Mouse (Mus musculus) left cerebral cortex, postnatal 4 days (tissue): ENCODE measurements around the gene 1700037H04Rik. TPM values are rescaled to one million over a fixed set of nuclear protein-coding genes. Genes with fewer than 3 reads are reported as not detected.

Experiments used
- total RNA-seq, 2 experiments: library from RNA; stranded (reverse); gene quantifications; 2 replicates each; pipeline ENCODE4 v1.2.3; 2021

1700037H04Rik gene
- total RNA-seq, 2 experiments from 2014 or later, result 57.3 to 59.2 TPM

Other genes starting within 250 kb of the 1700037H04Rik start
- 10 to 100 TPM; 23.5 to 23.6 TPM for gene Gfra4, start 117.0 kb downstream of the 1700037H04Rik start, total RNA-seq
- 1 to 10 TPM; 1.0 to 1.4 TPM for gene Adam33, start 96.3 kb downstream of the 1700037H04Rik start, total RNA-seq
- under 1 TPM; 0.56 to 0.85 TPM for gene Siglec1, start 73.3 kb downstream of the 1700037H04Rik start, total RNA-seq
- gene Hspa12b, start 32.8 kb downstream of the 1700037H04Rik start, total RNA-seq, result 1 to 10 TPM; 9.0 to 9.7 TPM
- gene Gm11037, start 26.6 kb downstream of the 1700037H04Rik start, total RNA-seq, result not detected
- 100 to 1,000 TPM; 103 to 108 TPM for gene Cenpb, start 20.0 kb upstream of the 1700037H04Rik start, total RNA-seq
- gene Cdc25b, start 26.9 kb upstream of the 1700037H04Rik start, total RNA-seq, result 10 to 100 TPM; 25.1 to 30.1 TPM
- 10 to 100 TPM; 25.2 to 31.6 TPM for gene Spef1, start 27.2 kb upstream of the 1700037H04Rik start, total RNA-seq
- gene Ap5s1, start 47.0 kb upstream of the 1700037H04Rik start, total RNA-seq, result 10 to 100 TPM; 17.9 to 18.5 TPM
- gene Mavs, start 74.0 kb upstream of the 1700037H04Rik start, total RNA-seq, result 1 to 10 TPM; 4.5 to 4.7 TPM
- 10 to 100 TPM; 47.6 to 50.8 TPM for gene Pank2, start 102.4 kb upstream of the 1700037H04Rik start, total RNA-seq
- 10 to 100 TPM; 41.1 to 42.8 TPM for gene Rnf24, start 192.8 kb upstream of the 1700037H04Rik start, total RNA-seq